Mouse (Mus musculus) embryonic facial prominence, embryonic 15.5 days (tissue): ENCODE measurements around the gene Hbp1. TPM values are rescaled to one million over a fixed set of nuclear protein-coding genes. Genes with fewer than 3 reads are reported as not detected.

Experiments
- ATAC-seq: fragments of 200-750 bp; cut with Nextera tagmentation; 2 replicates; pipeline ENCODE4 v1.8.0; 2017; ENCODE audit warnings: low read depth, moderate TSS enrichment; ENCODE audit not compliant: insufficient number of reproducible peaks, low FRiP score, low TSS enrichment
- H3K27ac ChIP-seq: fragments of 300-500 bp; sonication (generic); replicated peaks from 2 replicates; pipeline ENCODE4 v1.5.1; 2015; ENCODE audit warnings: mild to moderate bottlenecking, inconsistent platforms
- H3K27me3 ChIP-seq: fragments of 300-500 bp; sonication (generic); 2 replicates; pipeline ENCODE4 v1.6.1; 2015; ENCODE audit warnings: inconsistent platforms
- H3K36me3 ChIP-seq: fragments of 300-500 bp; sonication (generic); 2 replicates; pipeline ENCODE4 v1.6.1; 2015; ENCODE audit warnings: mild to moderate bottlenecking, inconsistent platforms
- H3K4me1 ChIP-seq: fragments of 300-500 bp; sonication (generic); 2 replicates; pipeline ENCODE4 v1.6.1; 2015; ENCODE audit warnings: inconsistent platforms
- H3K4me2 ChIP-seq: fragments of 300-500 bp; sonication (generic); replicated peaks from 2 replicates; pipeline ENCODE4 v1.6.1; 2015; ENCODE audit warnings: mild to moderate bottlenecking, inconsistent platforms
- H3K4me3 ChIP-seq: fragments of 300-500 bp; sonication (generic); replicated peaks from 2 replicates; pipeline ENCODE4 v1.5.1; 2015; ENCODE audit warnings: mild to moderate bottlenecking, inconsistent platforms
- H3K9ac ChIP-seq: fragments of 300-500 bp; sonication (generic); 2 replicates; pipeline ENCODE4 v1.6.1; 2015; ENCODE audit warnings: inconsistent platforms
- H3K9me3 ChIP-seq: fragments of 300-500 bp; sonication (generic); replicated peaks from 2 replicates; pipeline ENCODE4 v1.6.1; 2016; ENCODE audit warnings: inconsistent platforms
- WGBS: fragments of 180-500 bp; shearing (Covaris S2); methylation state at CpG from one replicate; pipeline ENCODE4 v1.1.7; 2015; 5-methylcytosine and 5-hydroxymethylcytosine counted together
- polyA plus RNA-seq: library from polyadenylated mRNA; unstranded; fragments of >200 nt; fragmentation: Nextera tagmentation; extraction: Ambion mirVana; gene quantifications from 2 replicates; pipeline ENCODE4 v1.2.1, GENCODE M21; 2015

Gene Hbp1
- polyA plus RNA-seq, 1 experiment from 2014 or later, result 114 TPM

- Histone ChIP-seq H3K4me3 (no peak overlapping the region), H3K27me3 (no peaks in the 10 kb centered on the region), H3K4me2 (no peak overlapping the region), H3K27ac (no peak overlapping the region), H3K9me3 (no peaks in the 10 kb centered on the region), H3K4me1 (peaks cover 7% of the 10 kb centered on the region; the same call in 1 of the 2 replicates), H3K9ac (no peak overlapping the region), H3K36me3 (no peaks in the 10 kb centered on the region)
- ATAC-seq, result no peak
- 63% methylated on average over 7 of the region's 7 CpGs for WGBS
Observed at GRCm38 (mm10) chr12:31983238-31983637, 32.9 kb upstream of the Hbp1 start.

- WGBS, result 62% methylated on average over 12 of the region's 12 CpGs
- H3K4me3 ChIP-seq, result no peak overlapping the region
- no peaks in the 10 kb centered on the region for H3K27me3 ChIP-seq
- no peaks in the 10 kb centered on the region for H3K9me3 ChIP-seq
- ATAC-seq, result no peak
- H3K4me2 ChIP-seq, result no peak overlapping the region
- H3K36me3 ChIP-seq, result no peaks in the 10 kb centered on the region
- H3K27ac ChIP-seq, result no peak overlapping the region
- no peak overlapping the region for H3K9ac ChIP-seq
- H3K4me1 ChIP-seq, result 0 out of 2 replicates have a peak, but pooled peaks cover 8% of the 10 kb centered on the region
Observed at GRCm38 (mm10) chr12:31977613-31978195, 27.4 kb upstream of the Hbp1 start.

- H3K4me2 ChIP-seq, result no peak overlapping the region
- H3K4me1 ChIP-seq, result 0 out of 2 replicates have a peak, but pooled peaks cover 8% of the 10 kb centered on the region
- H3K9ac ChIP-seq, result no peak overlapping the region
- no peaks in the 10 kb centered on the region for H3K9me3 ChIP-seq
- no peaks in the 10 kb centered on the region for H3K27me3 ChIP-seq
- 39% methylated on average over 7 of the region's 7 CpGs for WGBS
- no peak overlapping the region for H3K27ac ChIP-seq
- no peak for ATAC-seq
- no peaks in the 10 kb centered on the region for H3K36me3 ChIP-seq
- no peak overlapping the region for H3K4me3 ChIP-seq
Observed at GRCm38 (mm10) chr12:31976544-31976943, 26.2 kb upstream of the Hbp1 start.

GRCm38 (mm10) chr12:31973473-31974172 lies 23.3 kb upstream of the Hbp1 start:
- Histone ChIP-seq H3K4me3 (no peak overlapping the region), H3K9ac (no peak overlapping the region), H3K4me1 (0 out of 2 replicates have a peak, but pooled peaks cover 8% of the 10 kb centered on the region), H3K27me3 (no peaks in the 10 kb centered on the region), H3K36me3 (no peaks in the 10 kb centered on the region), H3K9me3 (no peaks in the 10 kb centered on the region), H3K4me2 (no peak overlapping the region), H3K27ac (0 out of 2 replicates have a peak overlapping the region, but pooled peaks have one; percentile 17)
- ATAC-seq, result peak; percentile 83
- 49% methylated on average over 13 of the region's 13 CpGs for WGBS

GRCm38 (mm10) chr12:31971547-31971946 lies 21.2 kb upstream of the Hbp1 start:
- no peaks in the 10 kb centered on the region for H3K27me3 ChIP-seq
- H3K36me3 ChIP-seq, result no peaks in the 10 kb centered on the region
- H3K9me3 ChIP-seq, result no peaks in the 10 kb centered on the region
- no peak overlapping the region for H3K4me3 ChIP-seq
- 80% methylated on average over 8 of the region's 8 CpGs for WGBS
- H3K9ac ChIP-seq, result no peak overlapping the region
- H3K4me2 ChIP-seq, result no peak overlapping the region
- no peak for ATAC-seq
- H3K4me1 ChIP-seq, result 0 out of 2 replicates have a peak, but pooled peaks cover 4% of the 10 kb centered on the region
- no peak overlapping the region for H3K27ac ChIP-seq

GRCm38 (mm10) chr12:31969111-31969510 lies 18.8 kb upstream of the Hbp1 start:
- Histone ChIP-seq H3K4me2 (no peak overlapping the region), H3K9me3 (no peaks in the 10 kb centered on the region), H3K27ac (no peak overlapping the region), H3K4me3 (no peak overlapping the region), H3K27me3 (no peaks in the 10 kb centered on the region), H3K9ac (no peak overlapping the region), H3K36me3 (no peaks in the 10 kb centered on the region), H3K4me1 (0 out of 2 replicates have a peak, but pooled peaks cover 4% of the 10 kb centered on the region)
- no peak for ATAC-seq
- WGBS, result 25% methylated on average over 1 of the region's 1 CpGs

- 0 out of 2 replicates have a peak, but pooled peaks have one; percentile 29 for ATAC-seq
Observed at GRCm38 (mm10) chr12:31967536-31967935, 17.2 kb upstream of the Hbp1 start.

GRCm38 (mm10) chr12:31966405-31966804 lies 16.1 kb upstream of the Hbp1 start:
- Histone ChIP-seq H3K4me1 (0 out of 2 replicates have a peak, but pooled peaks cover 4% of the 10 kb centered on the region), H3K9ac (no peak overlapping the region), H3K9me3 (no peaks in the 10 kb centered on the region), H3K27ac (no peak overlapping the region), H3K27me3 (no peaks in the 10 kb centered on the region), H3K4me2 (no peak overlapping the region), H3K4me3 (no peak overlapping the region), H3K36me3 (no peaks in the 10 kb centered on the region)
- WGBS, result 83% methylated on average over 4 of the region's 4 CpGs
- no peak for ATAC-seq

More at GRCm38 (mm10) chr12:31967536-31967935, 17.2 kb upstream of the Hbp1 start:
- H3K9me3 ChIP-seq, result no peaks in the 10 kb centered on the region
- no peak overlapping the region for H3K9ac ChIP-seq
- H3K4me2 ChIP-seq, result no peak overlapping the region
- H3K4me1 ChIP-seq, result 0 out of 2 replicates have a peak, but pooled peaks cover 4% of the 10 kb centered on the region
- no peaks in the 10 kb centered on the region for H3K36me3 ChIP-seq
- no peak overlapping the region for H3K27ac ChIP-seq
- no peak overlapping the region for H3K4me3 ChIP-seq
- WGBS, result 2% methylated on average over 2 of the region's 2 CpGs
- H3K27me3 ChIP-seq, result no peaks in the 10 kb centered on the region

GRCm38 (mm10) chr12:31965517-31966212 lies 15.3 kb upstream of the Hbp1 start:
- Histone ChIP-seq H3K27me3 (no peaks in the 10 kb centered on the region), H3K9ac (no peak overlapping the region), H3K4me1 (0 out of 2 replicates have a peak, but pooled peaks cover 4% of the 10 kb centered on the region), H3K27ac (no peak overlapping the region), H3K4me2 (no peak overlapping the region), H3K9me3 (no peaks in the 10 kb centered on the region), H3K4me3 (no peak overlapping the region), H3K36me3 (no peaks in the 10 kb centered on the region)
- WGBS, result 80% methylated on average over 12 of the region's 12 CpGs
- ATAC-seq, result no peak

GRCm38 (mm10) chr12:31964074-31964473 lies 13.7 kb upstream of the Hbp1 start:
- no peaks in the 10 kb centered on the region for H3K36me3 ChIP-seq
- H3K4me3 ChIP-seq, result no peak overlapping the region
- WGBS, result 79% methylated on average over 6 of the region's 6 CpGs
- no peak overlapping the region for H3K27ac ChIP-seq
- no peak overlapping the region for H3K4me2 ChIP-seq
- H3K4me1 ChIP-seq, result 0 out of 2 replicates have a peak, but pooled peaks cover 4% of the 10 kb centered on the region
- H3K9me3 ChIP-seq, result no peaks in the 10 kb centered on the region
- no peak overlapping the region for H3K9ac ChIP-seq
- no peak for ATAC-seq
- no peaks in the 10 kb centered on the region for H3K27me3 ChIP-seq

GRCm38 (mm10) chr12:31955843-31956242 lies 5.5 kb upstream of the Hbp1 start:
- Histone ChIP-seq H3K27me3 (no peaks in the 10 kb centered on the region), H3K4me1 (no peaks in the 10 kb centered on the region), H3K9ac (no peak overlapping the region), H3K4me2 (no peak overlapping the region), H3K9me3 (no peaks in the 10 kb centered on the region), H3K36me3 (no peaks in the 10 kb centered on the region), H3K27ac (no peak overlapping the region), H3K4me3 (no peak overlapping the region)
- 77% methylated on average over 4 of the region's 4 CpGs for WGBS
- no peak for ATAC-seq
